Mouse (Mus musculus): Measurements from ENCODE around the gene Uqcc1. TPM values are rescaled to one million over a fixed set of nuclear protein-coding genes. Genes with fewer than 3 reads are reported as not detected.
"Not testable (repeated sequence)": the region's sequence is repeated elsewhere in the genome, so short reads cannot be mapped to it uniquely, and the experiment has no call there.

The Uqcc1 gene
- polyA plus RNA-seq, 3 experiments from 2014 or later, result 34.5 to 47.4 (median 36.3) TPM

DNA sequence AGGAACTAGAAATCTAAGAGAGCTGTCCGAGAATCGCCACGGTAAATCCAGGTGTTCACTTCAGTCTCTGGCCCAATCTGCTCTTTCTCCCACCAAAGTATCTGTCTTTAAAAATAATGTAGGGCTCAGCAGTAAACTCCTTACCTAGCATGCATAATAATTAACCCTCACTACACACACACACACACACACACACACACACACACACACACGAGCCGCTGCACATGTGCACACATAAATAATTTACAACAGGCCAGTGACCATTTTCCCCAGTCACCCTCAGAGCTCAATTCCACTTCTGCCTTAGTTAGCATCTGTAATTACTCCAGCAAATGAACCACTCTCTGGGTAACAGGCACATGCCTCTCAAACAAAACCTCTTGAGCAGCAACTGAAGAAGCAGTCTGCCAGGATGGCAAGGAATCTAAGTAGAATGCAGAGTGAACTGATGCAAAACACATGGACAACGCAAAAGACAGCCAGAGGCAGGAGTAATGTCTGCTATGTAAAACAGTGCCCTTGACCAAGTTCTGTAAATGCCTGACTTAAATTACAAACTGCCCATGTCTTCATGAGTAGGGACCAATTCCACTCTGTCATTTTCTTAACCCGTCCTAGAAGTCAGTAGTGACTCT, 1.3 kb downstream of the Uqcc1 start:
- ATAC-seq, result no peak

DNA sequence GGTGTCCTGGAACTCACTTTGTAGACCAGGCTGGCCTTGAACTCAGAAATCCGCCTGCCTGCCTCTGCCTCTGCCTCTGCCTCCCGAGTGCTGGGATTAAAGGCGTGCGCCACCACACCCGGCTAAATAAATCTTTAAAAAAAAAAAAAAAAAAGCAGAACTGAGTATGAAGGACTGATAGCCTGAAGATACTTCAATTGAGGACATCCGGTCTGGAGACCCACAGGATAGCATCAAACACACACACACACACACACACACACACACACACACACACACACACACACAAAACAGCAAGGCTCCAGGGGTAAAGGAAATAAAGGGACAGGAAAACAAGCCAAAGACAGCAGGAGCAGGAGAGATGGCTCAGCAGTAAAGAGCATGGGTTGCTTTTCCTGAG, 4.9 kb downstream of the Uqcc1 start:
- ATAC-seq, result not testable (repeated sequence)

DNA sequence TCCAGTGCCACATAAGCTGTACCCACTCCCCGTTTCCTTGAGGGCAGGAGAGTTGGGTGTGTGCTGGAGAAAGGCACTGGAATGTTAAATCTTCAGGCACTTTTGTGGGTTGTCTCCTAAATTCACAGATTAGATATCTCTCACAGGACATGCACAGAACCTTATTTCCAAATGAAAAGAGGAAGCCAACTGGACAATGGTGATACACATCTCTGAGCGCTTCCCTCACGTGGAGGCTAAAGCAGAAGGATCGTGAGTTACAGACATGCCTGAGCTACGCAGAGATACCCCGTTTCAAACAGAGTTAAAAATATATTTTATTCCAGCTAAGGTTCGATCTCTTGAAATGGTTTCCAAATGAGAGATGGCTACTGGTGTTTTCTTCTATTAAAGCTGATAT, 7.0 kb downstream of the Uqcc1 start:
- ATAC-seq, result no peak

DNA sequence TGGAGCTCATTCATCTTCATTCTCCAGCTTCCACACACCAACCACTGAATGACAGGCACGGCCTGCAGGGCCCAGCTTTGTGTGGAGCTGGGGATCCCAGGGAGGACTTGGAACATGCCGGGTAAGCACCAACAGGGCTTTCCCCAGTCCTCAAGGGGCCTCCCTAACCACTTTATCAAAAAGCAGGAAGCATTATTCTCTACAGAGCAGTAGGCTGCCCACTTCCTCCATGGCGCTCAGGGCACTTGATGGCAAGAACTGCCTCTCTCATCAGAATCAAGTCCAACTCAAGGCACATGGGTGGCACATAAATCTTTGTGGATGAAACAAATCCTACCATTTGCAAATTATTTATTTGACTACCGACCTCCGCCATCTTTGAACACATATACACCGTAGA, 15.4 kb downstream of the Uqcc1 start:
- no peak for ATAC-seq

DNA sequence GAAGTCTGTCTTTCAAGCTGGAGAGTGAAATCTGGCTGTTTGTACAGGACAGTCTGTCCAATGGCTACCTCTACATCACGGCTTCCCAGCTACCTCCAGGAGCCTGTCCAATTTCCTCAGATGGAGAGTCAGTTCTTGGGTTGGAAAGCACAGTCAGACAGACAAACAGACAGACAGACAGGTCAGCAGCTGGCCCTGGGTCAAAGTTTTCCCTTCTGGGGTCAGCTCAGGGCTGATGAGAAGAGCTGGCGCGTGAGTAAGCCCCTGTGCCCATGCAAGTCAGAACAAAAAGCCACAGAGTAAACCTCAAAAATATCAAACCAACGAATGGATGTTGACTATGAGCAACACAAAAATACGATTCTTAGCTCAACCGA, 26.5 kb downstream of the Uqcc1 start:
- ATAC-seq, result no peak

DNA sequence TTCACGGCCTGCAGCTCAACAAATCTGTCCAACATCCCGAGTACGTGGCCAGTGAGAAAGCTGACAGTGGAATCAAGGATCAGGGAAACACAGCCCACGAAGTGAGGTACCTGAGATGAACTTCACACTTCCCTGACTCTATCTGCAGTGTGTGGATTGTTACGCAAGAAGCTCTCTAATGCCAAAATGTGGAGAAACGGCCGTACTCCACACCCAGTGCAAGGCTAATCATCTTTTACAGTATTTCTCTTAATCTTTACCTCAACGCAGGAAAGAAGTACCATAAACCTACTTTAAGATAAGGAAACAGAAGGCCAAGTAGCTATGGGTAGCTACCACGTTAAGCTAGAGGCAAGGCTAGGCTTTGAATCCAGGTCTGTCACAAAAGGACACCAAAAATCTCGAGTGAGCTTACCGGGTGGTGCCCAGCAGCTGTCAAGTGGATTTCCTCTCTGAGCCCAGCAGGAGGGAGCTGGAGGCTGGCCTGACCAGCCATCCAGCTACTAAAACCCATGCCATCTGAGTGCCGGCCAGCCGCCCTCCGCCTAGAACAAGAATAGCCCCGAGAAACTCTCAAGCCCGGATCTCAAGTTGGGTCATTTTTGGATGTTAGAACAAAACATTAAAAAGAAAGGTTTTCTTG, 27.0 kb downstream of the Uqcc1 start:
- ATAC-seq, result no peak

DNA sequence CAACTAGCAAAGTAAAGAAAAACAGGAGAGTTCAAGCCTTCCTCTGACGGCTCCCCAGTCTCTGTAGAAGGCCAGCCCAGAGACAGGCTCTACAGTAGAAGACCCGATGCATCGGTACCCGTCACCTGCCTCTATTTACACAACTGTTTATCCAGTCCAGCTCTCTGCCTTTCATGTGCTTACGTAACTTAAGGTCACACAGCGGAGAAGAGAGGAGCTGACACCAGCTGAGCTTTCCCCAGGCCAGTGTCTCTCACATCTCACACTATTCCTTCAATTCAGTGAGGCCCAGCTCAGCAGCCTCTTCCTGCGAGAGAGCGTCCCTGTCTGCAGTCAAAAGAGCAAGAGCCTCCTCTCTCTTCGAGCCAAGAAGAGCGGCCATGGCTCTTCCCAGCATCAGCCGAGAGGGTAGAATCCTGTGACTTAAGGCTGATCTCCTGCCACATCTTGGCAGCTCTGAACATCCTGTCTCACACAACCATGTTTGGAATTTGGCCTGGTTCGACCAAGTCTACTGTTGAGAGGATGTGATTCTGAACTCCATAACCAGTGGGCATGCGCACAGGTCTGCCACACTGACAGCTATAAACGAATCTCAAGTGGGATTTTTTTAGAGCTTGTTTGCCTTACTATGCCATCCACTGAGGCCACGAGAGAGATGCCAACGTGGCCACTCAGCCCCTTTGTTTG, 34.9 kb downstream of the Uqcc1 start:
- no peak for ATAC-seq

DNA sequence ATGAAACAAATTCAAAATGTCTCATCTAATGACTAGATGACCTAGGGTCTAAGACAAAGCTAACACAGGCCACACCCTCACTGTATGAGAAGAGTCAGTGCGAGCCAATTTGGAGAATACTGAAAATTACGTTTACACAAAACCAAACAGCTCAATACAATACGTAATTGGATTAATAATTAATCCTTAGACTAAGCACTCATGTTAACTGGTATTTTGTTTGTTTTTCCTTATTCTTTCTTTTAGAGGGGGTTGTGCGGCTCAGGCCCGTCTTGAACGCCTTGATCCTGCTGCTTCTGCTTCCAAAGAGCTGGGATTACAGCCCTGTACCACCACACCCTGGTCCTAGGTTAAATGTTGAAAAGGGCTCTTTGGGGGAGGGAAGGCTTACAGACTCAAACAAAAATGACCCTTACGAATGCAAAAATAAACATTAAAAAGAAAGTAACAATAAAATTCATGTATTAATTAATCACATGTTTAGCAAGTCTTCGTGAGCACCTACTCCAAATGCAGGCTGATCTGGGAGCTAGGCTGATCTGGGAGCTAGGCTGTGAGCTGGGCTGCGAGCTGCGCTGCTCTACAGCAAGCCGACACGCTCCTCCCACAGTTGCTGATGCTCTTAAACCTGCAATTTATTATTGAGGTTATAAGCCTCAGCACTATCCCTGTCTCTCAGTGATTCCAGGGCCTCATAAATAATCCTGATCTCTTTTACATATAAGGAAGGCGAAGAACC, 35.6 kb downstream of the Uqcc1 start:
- no peak for ATAC-seq

DNA sequence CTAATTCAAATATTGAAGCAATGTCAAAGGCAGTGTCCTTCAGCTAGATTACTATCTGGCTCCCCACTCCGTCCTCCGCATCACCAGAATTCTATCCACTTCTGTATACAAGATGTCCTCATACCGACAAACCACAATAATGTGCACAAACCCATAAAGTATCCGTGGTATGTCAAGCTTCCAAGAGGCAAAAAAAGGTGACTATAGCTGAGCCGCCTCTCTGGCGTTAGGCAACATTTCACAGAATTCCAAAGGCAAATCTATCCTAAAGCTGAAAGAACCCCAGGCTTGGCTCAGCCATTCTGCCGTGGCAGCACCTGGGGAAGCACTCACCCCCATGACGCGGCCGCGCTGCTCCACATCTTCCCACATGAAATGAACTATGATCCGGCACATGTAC, 43.3 kb downstream of the Uqcc1 start:
- ATAC-seq, result no peak

DNA sequence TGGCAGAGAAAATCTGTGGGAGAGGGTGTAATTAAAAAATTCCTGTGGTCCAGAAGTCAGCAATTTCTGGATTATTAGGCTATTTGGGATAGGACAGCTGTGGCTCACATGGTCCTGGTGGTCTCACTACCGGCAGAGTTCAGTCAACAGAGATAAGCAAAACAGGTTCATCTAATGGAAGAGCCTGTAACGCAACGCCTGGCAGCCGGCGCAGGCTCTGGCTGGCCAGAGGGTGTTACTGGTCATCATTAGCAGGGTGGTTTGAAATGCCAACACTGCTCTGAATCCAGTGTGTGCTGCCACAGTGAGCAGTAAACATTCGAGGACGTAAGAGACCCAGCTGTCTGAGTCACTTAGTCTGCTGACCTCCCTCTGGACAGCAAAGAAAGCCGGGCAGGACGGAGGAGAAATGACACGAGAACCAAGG, 44.8 kb downstream of the Uqcc1 start:
- ATAC-seq, result no peak

DNA sequence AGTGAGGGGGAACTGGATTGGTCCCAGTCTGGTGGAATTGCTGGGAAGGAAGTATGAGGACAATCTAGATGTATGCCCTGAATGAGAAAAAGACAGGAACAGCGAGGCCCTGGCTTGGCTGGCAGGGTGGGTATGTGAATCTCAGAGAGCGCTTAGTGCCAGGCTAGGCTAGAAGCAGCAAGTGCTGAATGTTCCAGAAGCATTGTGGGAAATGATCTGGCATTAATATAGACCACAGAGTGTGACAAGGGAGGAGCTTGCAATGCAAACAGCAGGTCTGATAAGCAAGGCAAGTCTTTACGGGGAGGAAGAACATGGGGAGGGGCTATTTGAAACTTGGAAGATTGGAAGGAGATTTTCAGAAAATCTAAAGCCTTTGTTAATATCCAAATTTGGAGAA, 48.0 kb downstream of the Uqcc1 start:
- no peak for ATAC-seq

DNA sequence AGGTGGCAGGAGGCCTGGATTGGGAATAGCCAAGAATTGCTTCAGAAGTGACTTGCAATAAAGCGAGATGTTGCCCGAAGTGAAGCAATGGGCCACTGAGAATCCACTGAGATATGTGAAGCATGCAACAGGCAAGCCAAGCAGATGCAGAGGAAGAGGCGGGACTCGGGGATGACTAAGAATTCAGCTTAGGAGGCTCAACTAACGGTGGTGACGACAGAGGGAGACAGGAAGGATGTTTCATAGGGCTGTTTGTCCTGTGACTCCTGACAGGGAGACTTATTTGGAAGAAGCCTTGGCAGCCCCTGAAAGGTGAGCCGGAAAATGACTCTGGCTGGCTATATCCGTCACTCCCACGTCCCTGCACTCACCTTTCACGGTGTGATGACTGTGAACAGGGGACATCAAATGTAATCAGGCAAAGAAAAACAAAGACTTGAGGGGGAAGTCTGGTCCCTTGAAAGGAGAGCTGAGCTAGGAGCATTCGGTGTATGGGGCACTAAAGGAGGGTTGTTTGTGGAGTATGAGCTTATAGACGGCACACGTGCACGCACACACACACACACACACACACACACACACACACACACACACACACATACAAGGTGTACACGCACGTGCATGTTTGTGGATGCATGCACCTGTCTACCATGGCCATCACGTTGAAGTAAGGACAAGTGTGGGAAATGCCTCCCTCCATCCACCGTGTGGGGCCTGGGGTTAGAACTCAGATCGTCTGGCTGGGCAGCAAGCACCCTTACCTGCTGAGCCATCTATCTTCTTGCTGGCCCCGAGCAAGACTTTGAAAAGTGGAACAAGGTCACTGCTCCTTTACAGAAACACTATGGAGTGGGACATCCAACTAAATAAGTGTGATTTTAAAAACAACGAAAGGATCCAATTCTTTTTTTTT, 50.9 kb downstream of the Uqcc1 start:
- no peak for ATAC-seq

DNA sequence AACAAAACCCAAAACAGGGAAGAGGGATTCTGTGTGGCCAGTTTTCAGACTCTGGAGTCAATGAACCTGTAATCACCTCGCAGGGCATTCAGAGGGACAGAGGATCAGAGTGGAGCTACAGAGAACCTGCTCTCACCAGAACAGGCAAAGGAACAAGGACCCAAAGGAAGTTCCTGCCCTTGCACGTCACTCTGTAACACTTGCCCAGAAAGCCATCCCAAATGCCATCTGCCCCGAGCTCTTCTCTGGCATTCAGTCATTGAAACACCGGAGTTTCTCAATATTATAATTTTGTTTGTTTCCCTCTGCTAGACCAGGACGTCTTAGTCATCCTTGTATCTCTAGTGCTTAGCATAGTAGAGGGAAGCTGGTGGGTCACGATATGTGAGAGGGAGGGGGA, 56.5 kb downstream of the Uqcc1 start:
- ATAC-seq, result no peak

DNA sequence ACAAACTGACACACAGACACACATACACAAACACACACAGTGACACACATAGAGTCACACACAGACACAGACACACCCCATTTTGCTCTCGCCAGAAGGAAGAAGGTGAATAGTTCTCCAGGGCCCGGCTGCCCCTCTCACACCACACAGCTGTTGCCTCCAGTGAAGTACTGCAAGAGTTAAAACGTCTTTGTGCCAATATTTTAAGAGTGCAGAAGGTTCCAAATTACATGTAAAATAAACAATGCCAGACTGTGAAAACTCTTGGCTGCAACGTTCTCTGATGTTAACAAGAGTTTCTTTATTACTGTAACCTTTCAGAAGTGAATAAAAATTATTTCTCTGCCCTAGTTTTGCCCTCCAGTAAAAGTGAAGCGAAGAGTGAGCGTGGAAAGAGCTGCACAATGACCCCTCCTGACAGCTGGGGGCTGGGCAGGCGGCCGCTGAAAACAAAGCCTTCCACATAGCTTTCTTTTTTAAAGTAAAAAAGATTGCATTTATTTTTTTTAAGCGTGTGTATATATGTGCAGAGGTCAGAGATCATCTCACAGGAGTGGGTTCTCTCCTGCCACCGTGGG, 57.1 kb downstream of the Uqcc1 start:
- no peak for ATAC-seq

DNA sequence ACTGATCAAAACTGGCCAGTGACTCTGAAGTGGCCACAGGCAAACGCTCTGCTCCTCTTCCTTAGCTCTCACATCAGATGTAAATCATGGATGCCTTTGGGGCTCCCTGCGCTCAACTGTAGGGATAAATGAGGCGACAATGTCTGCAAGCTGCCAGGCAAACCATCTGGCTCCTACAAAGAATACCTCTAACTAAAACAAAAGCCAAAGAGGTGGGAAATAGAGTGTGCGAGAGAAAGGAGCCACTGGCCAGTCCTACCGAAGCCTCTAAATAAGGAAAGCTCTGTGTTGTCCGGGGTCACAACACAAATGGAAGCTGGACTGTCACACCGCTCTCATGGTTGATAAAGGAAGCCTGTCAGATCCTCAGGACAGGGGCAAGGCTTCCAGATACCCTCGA, 57.6 kb downstream of the Uqcc1 start:
- no peak for ATAC-seq

DNA sequence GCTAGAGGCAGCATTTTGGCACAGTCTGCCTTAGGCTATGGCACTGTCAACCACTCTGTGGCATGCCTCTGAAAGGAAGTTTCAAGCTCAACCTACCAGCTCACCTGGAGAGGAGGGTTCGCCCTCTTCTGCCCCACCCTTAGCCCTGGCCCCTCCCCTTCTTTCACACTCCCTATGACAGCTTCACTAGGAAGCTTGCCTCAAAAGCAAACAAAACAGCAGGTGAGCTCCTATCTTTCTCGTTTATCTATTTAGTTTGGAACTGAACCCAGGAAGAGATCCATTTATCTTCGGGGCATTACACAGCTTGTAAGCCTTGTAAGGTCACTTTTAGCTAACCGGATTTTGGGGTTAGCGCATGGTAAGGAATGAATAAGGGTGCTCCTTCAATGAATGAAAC, 60.3 kb downstream of the Uqcc1 start:
- ATAC-seq, result no peak

DNA sequence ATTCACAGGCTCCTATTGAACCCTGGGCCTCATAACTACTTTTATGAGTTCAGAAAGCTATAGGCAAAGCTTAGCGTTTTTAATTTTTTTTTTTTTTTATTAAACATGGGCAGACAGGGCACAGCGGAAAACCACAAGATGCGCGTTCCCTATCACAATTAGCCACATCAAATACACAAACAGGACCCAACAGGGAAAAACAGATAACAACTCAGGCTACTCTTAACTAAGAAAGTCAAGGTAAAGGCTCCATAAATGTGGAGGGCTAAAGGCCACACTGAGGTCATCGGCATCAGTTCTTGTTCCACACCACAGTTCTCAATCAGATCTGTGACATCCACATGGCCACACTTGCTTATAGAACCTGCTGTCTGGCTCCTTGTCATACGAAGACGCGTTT, 61.8 kb downstream of the Uqcc1 start:
- no peak for ATAC-seq

DNA sequence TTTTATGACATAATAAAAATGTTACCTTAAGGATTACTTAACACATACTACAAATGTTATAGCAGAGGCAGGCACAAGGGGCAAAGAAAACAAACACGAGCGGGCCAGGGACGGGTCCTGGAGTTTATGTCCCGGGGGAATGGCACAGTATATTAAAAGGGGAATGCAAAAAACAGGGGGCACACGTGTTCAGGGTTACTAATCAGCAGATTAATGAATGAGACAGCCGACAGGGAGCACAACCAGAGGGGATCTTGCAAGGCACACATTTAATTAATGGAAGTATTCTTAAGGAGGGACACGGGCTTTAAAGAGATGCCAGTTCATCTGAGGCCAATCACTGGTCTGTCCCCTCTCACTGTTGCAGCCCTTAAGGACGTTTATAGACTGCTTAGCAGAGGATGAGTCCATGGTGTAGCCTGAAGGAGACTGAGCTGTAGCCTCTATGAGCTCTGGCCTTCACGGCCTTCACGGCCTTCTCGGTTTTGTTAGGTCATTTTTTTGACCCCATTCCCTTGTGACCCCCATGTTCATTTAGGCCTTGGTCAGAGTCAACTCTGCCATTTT, 66.7 kb downstream of the Uqcc1 start:
- no peak for ATAC-seq

DNA sequence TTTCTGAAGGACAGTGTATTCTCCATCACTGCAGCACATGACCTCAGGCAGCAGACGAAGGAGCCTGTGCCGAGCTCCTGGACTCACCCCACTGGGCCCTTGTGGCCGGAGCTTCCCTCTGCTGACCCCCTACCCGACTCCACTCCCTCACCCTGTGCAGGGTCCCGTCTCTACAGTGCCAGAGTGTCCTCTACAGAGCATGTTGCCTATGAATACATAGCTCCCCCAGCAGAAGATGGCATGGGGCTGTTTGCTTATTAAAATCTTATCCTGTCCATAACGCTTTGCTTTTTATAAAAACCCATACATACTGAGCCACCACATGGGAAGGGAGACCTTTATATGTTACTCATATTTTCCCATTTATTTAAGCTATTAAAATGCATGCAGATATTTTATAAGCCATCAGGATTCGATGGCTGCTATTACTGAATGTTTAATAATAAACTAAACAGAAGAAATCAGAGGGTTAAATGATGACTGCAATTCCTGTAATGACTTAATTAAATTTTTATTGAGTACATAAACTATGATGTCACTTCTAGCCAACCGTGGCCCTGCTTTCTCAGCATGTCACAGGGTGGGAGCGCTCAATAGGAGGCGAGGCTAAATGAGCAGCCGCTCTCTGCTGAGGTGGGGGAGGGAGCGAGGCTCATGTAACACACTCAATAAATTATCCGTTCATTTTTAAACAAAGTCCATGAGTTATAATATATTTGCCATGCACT, 67.4 kb downstream of the Uqcc1 start:
- no peak for ATAC-seq

DNA sequence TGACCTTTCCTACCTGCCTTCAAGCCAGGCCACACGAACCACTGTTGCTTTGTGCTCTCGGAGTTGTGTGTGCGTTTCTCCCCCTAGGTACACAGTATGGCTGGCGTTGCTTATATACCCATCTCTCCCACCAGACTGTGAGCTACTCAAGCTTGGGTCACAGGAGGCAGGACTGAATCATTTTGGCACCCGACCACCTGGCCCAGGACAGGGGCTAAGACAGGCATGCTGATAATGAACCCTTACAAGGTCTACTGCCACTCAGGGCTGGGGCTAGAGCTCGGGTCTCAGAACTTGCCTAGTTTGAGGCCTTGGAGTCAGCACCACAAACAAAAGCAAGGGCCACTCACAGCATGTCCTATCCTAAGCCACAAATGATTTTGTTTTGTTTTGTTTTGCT, 68.5 kb downstream of the Uqcc1 start:
- no peak for ATAC-seq

DNA sequence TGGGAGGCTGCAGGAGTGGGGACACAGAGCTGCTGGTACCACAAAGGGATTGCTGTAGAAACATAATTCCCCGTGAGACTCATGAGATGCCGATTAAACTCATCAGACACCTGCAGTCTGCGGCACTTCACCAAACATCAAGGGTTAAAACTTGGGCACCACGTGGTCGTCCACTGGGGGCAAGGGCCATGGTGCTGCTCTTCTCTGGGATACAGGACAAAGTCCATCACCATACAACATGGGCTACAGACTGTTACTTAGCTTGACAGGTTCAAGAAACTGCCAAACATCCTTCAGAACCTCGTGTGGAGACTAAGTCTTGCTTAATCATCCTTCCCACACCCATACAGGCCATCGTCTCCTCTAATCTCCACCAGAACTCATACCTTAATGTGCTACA, 70.0 kb downstream of the Uqcc1 start:
- ATAC-seq, result no peak
